Mouse (Mus musculus) midbrain, embryonic 13.5 days (tissue): ENCODE results near the gene Rab3b. TPM values are rescaled to one million over a fixed set of nuclear protein-coding genes. Genes with fewer than 3 reads are reported as not detected.

Experiments used
- ATAC-seq: fragments of 200-750 bp; cut with Nextera tagmentation; 2 replicates; pipeline ENCODE4 v1.8.0; 2017; ENCODE audit warnings: mild to moderate bottlenecking, moderate TSS enrichment, moderate library complexity
- H3K27ac ChIP-seq: fragments of 300-500 bp; sonication (generic); 2 replicates; pipeline ENCODE4 v1.5.1; 2015; ENCODE audit warnings: inconsistent platforms, mild to moderate bottlenecking, moderate library complexity
- H3K27me3 ChIP-seq: fragments of 300-500 bp; sonication (generic); 2 replicates; pipeline ENCODE4 v1.6.1; 2015; ENCODE audit warnings: mild to moderate bottlenecking, inconsistent platforms
- H3K36me3 ChIP-seq: fragments of 300-500 bp; sonication (generic); 2 replicates; pipeline ENCODE4 v1.6.1; 2015; ENCODE audit warnings: mild to moderate bottlenecking, inconsistent platforms
- H3K4me1 ChIP-seq: fragments of 300-500 bp; sonication (generic); replicated peaks from 2 replicates; pipeline ENCODE4 v1.6.1; 2015; ENCODE audit warnings: inconsistent platforms
- H3K4me2 ChIP-seq: fragments of 300-500 bp; sonication (generic); replicated peaks from 2 replicates; pipeline ENCODE4 v1.6.1; 2015; ENCODE audit warnings: moderate library complexity, mild to moderate bottlenecking, inconsistent platforms
- H3K4me3 ChIP-seq: fragments of 300-500 bp; sonication (generic); replicated peaks from 2 replicates; pipeline ENCODE4 v1.5.1; 2015; ENCODE audit warnings: mild to moderate bottlenecking, inconsistent platforms
- H3K9ac ChIP-seq: fragments of 300-500 bp; sonication (generic); replicated peaks from 2 replicates; pipeline ENCODE4 v1.6.1; 2015; ENCODE audit warnings: mild to moderate bottlenecking, inconsistent platforms
- H3K9me3 ChIP-seq: fragments of 300-500 bp; sonication (generic); 2 replicates; pipeline ENCODE4 v1.6.1; 2016; ENCODE audit warnings: mild to moderate bottlenecking, inconsistent platforms
- WGBS: fragments of 180-500 bp; shearing (Covaris S2); methylation state at CpG from one replicate; pipeline ENCODE4 v1.1.7; 2015; 5-methylcytosine and 5-hydroxymethylcytosine counted together
- polyA plus RNA-seq: library from polyadenylated mRNA; unstranded; fragments of >200 nt; fragmentation: Nextera tagmentation; extraction: Ambion mirVana; gene quantifications from 2 replicates; pipeline ENCODE4 v1.2.1, GENCODE M21; 2015

The Rab3b gene
- 69.7 and 79.4 TPM in 2 replicates for polyA plus RNA-seq

DNA sequence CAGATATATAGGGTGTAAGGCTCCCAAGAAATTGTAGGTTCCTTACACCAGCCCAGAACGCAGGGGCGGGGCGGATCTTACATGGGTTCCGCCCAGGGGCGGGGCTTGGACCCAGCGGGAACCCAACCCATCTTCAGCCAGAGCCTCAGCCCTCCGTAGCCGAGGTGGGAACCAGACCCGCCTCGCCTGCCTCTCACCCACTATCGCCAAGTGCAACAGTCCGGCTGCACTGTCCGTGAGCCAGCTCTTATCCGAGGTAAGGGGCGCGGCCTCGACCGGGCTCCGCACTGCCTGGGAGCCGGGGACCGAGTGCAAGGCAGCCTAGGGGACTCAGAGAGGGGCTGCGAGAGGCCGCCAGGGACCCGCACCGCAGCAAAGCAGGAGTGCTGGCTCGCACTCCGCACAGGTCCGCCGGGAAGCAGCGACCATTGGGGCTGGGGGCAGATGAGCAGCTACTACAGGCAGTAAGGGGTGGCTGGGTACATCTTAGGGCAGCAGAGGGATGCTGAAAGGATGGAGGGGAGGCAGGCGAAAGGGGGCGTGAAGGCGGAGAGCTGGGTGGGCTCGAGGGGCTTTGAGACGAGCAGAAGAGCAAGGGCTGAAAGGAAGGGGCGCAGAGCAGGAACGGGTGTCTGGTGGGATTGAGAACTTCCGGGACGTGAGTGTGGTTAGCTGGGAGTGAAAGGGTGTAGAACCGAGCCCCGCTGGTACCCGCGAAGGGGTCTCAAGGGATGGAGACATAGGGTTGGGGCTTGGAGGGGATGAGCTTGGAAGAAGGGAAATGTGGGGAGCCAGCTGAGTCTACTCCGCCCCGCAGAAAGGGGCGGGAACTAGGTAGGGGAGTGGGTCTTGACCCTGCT, at the start of gene Rab3b:
TSS of gene Rab3b (plus strand) at position 101 of the 860 bp plus-strand sequence.
- WGBS: under 1% methylated on average over 46 of the region's 46 CpGs
- Histone ChIP-seq H3K9ac (peak within 1 kb of the TSS; percentile 72), H3K4me3 (peak within 1 kb of the TSS; percentile 56), H3K36me3 (no peaks in the 10 kb centered on the region), H3K4me2 (peak within 1 kb of the TSS; percentile 72), H3K9me3 (no peaks in the 10 kb centered on the region), H3K27me3 (peaks cover 11% of the 10 kb centered on the region; the same call in 1 of the 2 replicates), H3K27ac (peak within 1 kb of the TSS; percentile 25; the same call in 1 of the 2 replicates), H3K4me1 (peaks cover 4% of the 10 kb centered on the region)
- peak; percentile 93 for ATAC-seq

DNA sequence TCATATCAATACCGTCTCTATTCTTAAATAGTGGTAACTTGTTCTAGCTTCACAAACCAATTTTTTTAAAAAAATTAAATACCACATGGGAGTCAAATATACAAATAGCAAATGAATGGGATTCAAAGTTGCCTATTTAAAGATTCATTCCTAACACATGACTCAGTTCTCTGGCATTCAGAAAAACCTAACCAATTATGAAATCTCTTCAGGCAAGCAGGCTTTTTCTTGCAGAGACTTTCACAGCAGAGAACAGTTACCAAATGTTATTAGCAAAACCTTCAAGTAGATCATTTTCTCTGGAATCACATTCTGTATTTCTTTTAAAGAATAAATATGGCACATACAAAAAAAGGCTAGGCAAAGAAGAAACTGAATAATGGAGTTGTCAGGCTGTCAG, 48.2 kb upstream of the Rab3b start:
- Histone ChIP-seq H3K27ac (no peak overlapping the region), H3K9me3 (no peaks in the 10 kb centered on the region), H3K4me2 (peak overlapping the region; percentile 32), H3K9ac (no peak overlapping the region), H3K36me3 (peaks cover 37% of the 10 kb centered on the region), H3K27me3 (no peaks in the 10 kb centered on the region), H3K4me3 (0 out of 2 replicates have a peak overlapping the region, but pooled peaks have one; percentile 6), H3K4me1 (peaks cover 29% of the 10 kb centered on the region)
- 91% methylated on average over 1 of the region's 1 CpGs for WGBS
- no peak for ATAC-seq

DNA sequence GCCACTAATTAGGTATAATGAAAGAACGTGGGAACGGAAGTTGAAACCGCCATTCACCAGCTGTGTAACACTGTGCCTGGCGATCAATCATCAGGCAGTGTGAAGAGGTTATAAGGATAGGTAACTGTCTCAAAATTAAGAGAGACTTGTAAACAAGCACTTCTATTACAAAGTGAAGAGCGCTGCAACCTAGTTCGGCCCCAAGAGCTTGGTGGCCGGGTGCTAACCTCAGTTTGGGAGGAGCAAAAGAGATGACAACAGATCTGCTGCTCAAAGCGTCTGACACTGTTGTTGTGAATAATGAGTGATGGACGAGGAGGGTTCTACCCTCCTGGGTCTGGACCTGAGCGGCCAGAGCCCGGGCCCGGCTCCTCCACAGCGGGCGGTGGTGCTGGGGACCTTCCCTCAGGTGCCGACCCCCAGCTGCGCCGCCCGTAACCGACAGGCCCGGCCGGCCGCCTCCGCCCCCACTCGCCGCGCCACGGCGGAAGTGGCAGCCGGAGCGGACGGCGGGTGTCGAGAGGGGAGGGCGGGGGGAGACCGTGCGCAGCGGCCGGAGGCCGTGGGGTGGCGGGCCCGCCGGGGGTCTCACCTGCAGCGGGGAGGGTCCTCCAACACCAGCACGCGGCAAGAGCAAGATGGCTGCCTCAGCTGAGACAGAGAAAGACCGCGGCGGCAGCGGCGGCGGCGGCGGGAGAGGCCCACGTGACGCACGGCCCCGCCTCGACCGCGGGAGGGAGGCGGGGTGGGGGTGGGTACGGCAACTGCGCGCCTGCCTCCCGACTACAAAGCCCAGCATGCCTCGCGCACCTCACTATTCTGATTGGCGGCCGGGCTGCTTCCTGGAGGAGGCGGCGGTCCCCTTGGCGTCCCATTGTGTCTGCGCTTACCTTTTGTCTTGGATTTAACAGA, 45.7 kb upstream of the Rab3b start, which contains the start of gene Btf3l4:
TSS of gene Btf3l4 (minus strand) at position 699 of the 912 bp plus-strand sequence.
- peak; percentile 95 for ATAC-seq
- Histone ChIP-seq H3K4me2 (peak within 1 kb of the TSS; percentile 85), H3K9ac (peak within 1 kb of the TSS; percentile 92), H3K9me3 (no peaks in the 10 kb centered on the region), H3K27me3 (no peaks in the 10 kb centered on the region), H3K4me1 (peaks cover 43% of the 10 kb centered on the region), H3K27ac (peak within 1 kb of the TSS; percentile 99), H3K36me3 (peaks cover 20% of the 10 kb centered on the region), H3K4me3 (peak within 1 kb of the TSS; percentile 55)
- WGBS: under 1% methylated on average over 73 of the region's 73 CpGs

DNA sequence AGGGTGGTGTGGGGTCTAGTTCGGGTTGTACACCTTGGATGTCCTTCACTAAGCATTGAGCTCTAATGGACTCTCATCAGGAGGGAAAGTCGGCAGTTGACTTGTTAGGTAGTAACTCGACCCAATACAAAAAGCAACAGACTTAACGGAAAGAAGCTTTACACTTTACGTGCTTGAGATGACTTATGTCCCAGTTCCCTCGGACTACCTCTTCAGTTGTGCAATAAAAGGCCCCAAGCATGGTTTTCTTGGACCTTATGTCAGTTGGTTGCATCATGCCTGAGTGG, 45.1 kb upstream of the Rab3b start:
- Histone ChIP-seq H3K36me3 (peaks cover 14% of the 10 kb centered on the region), H3K27me3 (no peaks in the 10 kb centered on the region), H3K27ac (peak overlapping the region; percentile 99), H3K4me1 (peaks cover 43% of the 10 kb centered on the region), H3K9me3 (no peaks in the 10 kb centered on the region), H3K4me3 (peak overlapping the region; percentile 55), H3K4me2 (peak overlapping the region; percentile 85), H3K9ac (peak overlapping the region; percentile 90)
- no peak for ATAC-seq
- WGBS: under 1% methylated on average over 6 of the region's 6 CpGs

DNA sequence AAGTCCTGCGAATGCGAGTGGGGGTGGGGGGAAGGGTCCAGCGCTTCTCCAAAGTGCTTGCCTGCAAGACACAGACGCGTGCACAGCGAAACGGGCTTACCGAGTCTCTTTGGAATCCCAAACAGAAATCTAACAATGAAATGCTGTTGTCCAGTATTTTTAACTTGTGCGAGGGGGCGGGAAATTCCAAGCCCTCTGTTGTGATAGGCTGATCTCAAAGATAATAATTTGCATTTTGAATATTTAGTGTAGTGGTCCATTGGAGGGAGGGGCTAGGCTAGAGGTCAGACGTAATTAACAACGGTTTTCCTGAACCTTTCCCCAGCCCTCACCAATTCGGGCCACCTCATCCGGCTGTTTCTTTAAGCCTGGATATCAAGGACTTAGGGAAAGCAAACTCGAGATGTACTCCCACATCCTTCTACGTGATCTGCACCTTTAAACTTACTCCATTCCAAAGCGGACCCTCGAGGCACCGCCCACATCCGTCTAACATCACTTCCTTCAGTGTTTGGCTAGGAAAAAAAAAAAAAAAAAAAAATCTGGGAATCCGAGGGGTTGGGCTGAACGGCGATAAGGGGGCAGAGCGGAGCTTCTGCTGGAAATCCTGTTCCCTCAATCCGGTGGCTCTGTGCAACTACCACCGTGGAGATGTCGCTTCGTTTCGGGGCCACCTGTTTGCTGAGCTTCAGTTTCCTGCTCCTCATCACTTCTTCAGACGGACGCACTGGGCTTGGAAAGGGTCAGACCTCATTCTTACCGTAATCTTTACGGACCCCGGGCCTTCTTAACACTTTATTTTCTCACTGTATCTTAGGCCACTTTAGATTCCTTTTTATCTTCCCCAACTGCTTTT, 44.5 kb upstream of the Rab3b start, which contains the start of gene Txndc12:
TSS of gene Txndc12 (plus strand) at position 487 of the 856 bp plus-strand sequence.
- Histone ChIP-seq H3K27ac (peak within 1 kb of the TSS; percentile 99), H3K4me2 (peak within 1 kb of the TSS; percentile 85), H3K9ac (peak within 1 kb of the TSS; percentile 92), H3K27me3 (no peaks in the 10 kb centered on the region), H3K4me3 (peak within 1 kb of the TSS; percentile 55), H3K36me3 (peaks cover 10% of the 10 kb centered on the region), H3K9me3 (no peaks in the 10 kb centered on the region), H3K4me1 (peaks cover 43% of the 10 kb centered on the region)
- under 1% methylated on average over 34 of the region's 34 CpGs for WGBS
- peak; percentile 79 for ATAC-seq

DNA sequence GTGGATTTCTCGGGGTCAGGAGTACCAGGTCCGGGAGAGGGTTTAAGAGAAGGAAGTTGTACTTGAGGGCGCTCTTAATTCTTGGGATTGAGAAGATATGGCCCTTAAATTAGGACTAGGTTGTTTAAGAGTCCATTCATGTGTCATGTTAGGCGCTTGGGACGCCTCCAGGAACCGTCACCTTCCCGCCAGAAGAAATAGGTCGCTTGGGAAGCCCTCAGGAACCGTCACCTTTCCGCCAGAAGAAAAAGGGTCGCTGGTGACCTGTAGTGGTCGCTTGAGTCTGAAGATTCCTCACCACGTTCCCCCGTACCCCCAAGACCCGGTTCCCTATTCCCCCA, 43.9 kb upstream of the Rab3b start:
- peak overlapping the region; percentile 85 for H3K4me2 ChIP-seq
- no peaks in the 10 kb centered on the region for H3K27me3 ChIP-seq
- H3K4me3 ChIP-seq: peak overlapping the region; percentile 55
- H3K9me3 ChIP-seq: no peaks in the 10 kb centered on the region
- H3K9ac ChIP-seq: peak overlapping the region; percentile 80
- H3K27ac ChIP-seq: peak overlapping the region; percentile 99
- no peak for ATAC-seq
- WGBS: 1% methylated on average over 15 of the region's 15 CpGs
- H3K36me3 ChIP-seq: peaks cover 4% of the 10 kb centered on the region
- H3K4me1 ChIP-seq: peaks cover 43% of the 10 kb centered on the region

DNA sequence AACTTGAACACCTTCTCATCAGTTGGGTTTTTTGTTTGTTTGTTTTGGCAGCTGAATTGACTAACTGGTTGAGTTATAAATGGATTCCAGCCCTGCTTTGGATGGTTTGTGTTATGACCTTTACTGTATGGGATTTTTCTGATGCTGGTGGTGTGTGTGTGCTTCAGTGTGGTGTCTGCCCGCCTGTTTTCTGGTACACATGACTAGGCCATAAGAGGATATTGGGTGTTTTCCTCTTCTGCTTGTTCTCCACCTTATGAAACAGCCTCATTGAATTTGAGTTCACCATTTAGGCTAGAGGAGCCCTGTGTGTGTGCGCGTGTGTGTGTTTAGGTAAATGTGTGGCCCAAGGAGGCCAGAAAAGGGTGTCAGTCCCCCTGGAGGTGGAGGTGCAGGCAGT, 43.4 kb upstream of the Rab3b start:
- ATAC-seq: no peak
- Histone ChIP-seq H3K4me1 (peaks cover 38% of the 10 kb centered on the region), H3K27ac (peak overlapping the region; percentile 99; the same call in 1 of the 2 replicates), H3K9ac (peak overlapping the region; percentile 80), H3K36me3 (peaks cover 3% of the 10 kb centered on the region), H3K9me3 (no peaks in the 10 kb centered on the region), H3K4me2 (peak overlapping the region; percentile 85), H3K27me3 (no peaks in the 10 kb centered on the region), H3K4me3 (peak overlapping the region; percentile 55)
- WGBS: 63% methylated on average over 3 of the region's 3 CpGs

DNA sequence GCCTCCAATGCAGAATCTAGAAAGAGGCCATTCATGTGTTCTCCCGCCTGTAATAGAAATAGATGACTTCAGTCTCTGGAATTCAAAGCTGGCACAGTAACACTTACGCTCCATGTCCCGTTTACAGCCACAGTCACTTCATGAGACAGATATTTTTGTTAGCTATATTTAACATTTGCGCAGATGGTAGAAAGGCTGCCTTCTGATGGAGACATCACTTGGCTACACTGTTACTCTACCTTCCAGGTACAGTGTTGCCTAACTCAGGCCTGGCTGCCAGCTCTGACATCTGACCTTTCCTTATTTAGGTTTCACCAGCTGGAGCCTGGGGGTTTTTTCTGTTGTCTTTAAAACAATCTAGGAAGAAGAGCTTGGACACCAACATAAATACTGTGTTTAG, 40.8 kb upstream of the Rab3b start:
- Histone ChIP-seq H3K9me3 (no peaks in the 10 kb centered on the region), H3K4me1 (peaks cover 20% of the 10 kb centered on the region), H3K4me3 (no peak overlapping the region), H3K27me3 (no peaks in the 10 kb centered on the region), H3K36me3 (peaks cover 7% of the 10 kb centered on the region), H3K4me2 (no peak overlapping the region), H3K9ac (no peak overlapping the region), H3K27ac (no peak overlapping the region)
- WGBS: 95% methylated on average over 4 of the region's 4 CpGs
- no peak for ATAC-seq

DNA sequence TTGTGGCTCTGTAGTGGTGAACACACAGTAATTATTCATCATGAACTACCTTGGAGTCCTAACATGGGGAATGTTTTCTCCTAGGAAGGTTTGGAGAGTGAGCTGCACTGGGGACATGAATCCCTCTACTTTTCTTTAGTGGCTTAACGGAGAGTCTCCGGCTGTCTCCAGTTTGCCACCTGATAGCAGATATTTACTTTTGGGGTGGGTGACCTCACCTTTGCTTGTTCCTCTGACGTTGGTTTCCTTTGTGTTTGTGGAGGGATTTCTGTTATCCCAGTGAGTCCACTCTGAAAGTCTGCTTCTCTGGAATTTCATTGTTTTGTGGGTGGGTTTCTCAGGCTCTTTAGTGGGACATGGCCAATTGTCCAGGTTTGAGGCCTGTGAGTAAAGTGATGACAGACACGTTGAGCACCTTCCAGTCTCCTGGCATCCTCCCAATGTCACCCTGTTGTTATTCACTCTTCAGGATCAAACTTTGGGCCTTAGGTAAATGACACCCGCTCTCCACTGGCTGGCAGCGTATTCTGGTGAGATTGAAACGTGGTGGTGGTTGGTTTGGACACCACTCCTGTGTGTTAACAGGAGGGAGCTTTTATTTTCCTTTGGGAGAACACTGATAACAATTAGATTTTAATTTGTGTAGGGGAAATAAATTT, 36.8 kb upstream of the Rab3b start:
- H3K9ac ChIP-seq: no peak overlapping the region
- peaks cover 7% of the 10 kb centered on the region for H3K36me3 ChIP-seq
- 94% methylated on average over 7 of the region's 7 CpGs for WGBS
- no peak overlapping the region for H3K4me3 ChIP-seq
- H3K4me1 ChIP-seq: peaks cover under 1% of the 10 kb centered on the region; the same call in 1 of the 2 replicates
- no peaks in the 10 kb centered on the region for H3K27me3 ChIP-seq
- H3K4me2 ChIP-seq: no peak overlapping the region
- H3K9me3 ChIP-seq: no peaks in the 10 kb centered on the region
- H3K27ac ChIP-seq: no peak overlapping the region
- ATAC-seq: no peak

DNA sequence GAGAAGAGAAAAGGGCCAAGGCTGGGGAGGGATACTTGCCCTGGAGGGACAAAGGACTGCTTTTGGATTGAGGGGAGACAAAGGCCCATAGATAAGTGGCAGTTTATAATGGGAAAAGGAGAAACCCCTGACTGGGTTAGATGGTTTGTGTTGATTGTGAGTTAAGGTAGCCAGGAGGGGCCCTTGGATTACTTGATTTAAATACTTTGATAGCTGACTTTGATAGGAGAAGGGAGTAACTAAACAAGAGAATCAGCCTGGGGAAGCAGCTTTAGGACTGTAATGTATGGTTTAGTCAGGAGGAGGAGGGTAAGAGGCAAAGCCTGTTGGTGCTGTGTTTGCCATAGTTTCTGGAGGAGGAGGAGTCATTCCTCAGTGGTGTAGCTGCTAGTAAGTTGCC, 35.5 kb upstream of the Rab3b start:
- no peaks in the 10 kb centered on the region for H3K27me3 ChIP-seq
- no peak overlapping the region for H3K27ac ChIP-seq
- no peaks in the 10 kb centered on the region for H3K9me3 ChIP-seq
- no peak overlapping the region for H3K9ac ChIP-seq
- peaks cover 5% of the 10 kb centered on the region for H3K4me1 ChIP-seq
- no peak for ATAC-seq
- no peak overlapping the region for H3K4me3 ChIP-seq
- peaks cover 7% of the 10 kb centered on the region for H3K36me3 ChIP-seq
- no peak overlapping the region for H3K4me2 ChIP-seq
